Mouse (Mus musculus): Measurements from ENCODE around the gene Sccpdh. TPM values are rescaled to one million over a fixed set of nuclear protein-coding genes. Genes with fewer than 3 reads are reported as not detected.

The Sccpdh gene
- 73.1 and 74.8 TPM in 2 replicates for polyA plus RNA-seq (2015; fragmentation: Nextera tagmentation; extraction: Ambion mirVana)

DNA sequence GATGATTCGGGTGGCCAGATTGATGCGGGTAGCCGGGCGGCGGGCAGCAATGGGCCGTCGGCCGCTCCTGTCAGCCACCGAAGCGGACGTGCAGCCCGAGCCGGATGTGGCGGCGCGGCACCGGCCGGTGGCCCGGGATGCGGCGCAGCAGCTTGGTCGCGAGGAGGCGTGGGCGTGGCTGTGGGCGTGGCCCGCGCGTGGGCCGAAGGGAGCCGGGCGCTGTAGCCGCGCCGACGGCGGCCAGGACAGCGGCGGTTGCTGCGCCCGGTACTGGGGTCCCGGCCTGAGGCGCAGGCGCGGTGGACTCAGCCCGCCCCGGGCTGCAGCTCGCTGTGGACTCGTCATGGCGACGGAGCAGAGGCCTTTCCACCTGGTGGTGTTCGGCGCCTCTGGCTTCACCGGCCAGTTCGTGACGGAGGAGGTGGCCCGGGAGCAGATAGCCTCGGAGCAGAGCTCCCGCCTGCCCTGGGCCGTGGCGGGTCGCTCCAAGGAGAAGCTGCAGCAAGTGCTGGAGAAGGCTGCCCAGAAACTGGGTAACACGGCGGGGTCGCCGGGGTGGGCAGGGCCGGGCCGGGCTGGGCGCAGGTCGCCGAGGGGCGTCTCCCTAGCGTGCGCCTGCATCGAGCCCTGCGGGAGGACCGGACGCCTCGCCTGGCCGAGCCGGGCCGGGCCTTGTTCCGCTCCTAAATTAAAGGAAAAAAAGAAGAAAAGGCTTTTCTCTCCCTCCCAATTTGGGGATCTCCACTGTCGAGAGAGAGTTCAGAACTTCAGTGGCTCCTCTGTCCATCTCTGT is at the start of gene Sccpdh:
Gene Sccpdh (plus strand): TSS at position 198 of the 793 bp plus-strand sequence.
- H3K4me3 ChIP-seq (replicated peaks), result peak within 1 kb of the TSS; percentile 77
- peak; percentile 97 for ATAC-seq (replicated peaks; ENCODE audit: low FRiP score)
- peak within 1 kb of the TSS; percentile 86 for H3K27ac ChIP-seq
- WGBS, result under 1% methylated on average over 84 of the region's 84 CpGs
- no peaks in the 10 kb centered on the region for H3K27me3 ChIP-seq
- peaks cover 20% of the 10 kb centered on the region for H3K36me3 ChIP-seq
- H3K4me2 ChIP-seq, result peak within 1 kb of the TSS; percentile 80
- peaks cover 25% of the 10 kb centered on the region for H3K4me1 ChIP-seq
- H3K9ac ChIP-seq, result peak within 1 kb of the TSS; percentile 82
- no peaks in the 10 kb centered on the region for H3K9me3 ChIP-seq (replicated peaks)

DNA sequence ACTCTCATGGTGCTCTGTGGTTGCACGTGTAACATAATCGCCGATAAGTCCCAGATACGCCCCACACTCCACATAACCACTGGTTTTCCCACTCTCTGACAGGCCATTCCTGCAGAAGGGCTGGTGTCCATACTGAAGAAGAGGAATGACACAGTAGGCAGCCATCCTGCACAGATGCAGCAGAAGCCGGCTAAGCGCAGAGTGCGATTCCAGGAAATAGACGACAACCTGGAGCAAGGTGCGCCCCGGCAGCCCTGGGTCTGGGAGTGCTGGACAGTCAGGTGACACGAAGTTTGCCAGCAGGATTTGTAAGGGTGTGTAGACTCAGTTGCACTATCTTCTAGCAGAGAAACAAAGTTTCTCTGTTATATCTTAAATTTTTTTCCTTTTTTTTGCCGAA is 45.3 kb upstream of the Sccpdh start:
- WGBS, result 91% methylated on average over 12 of the region's 12 CpGs
- no peak for ATAC-seq (replicated peaks; ENCODE audit: low FRiP score)

DNA sequence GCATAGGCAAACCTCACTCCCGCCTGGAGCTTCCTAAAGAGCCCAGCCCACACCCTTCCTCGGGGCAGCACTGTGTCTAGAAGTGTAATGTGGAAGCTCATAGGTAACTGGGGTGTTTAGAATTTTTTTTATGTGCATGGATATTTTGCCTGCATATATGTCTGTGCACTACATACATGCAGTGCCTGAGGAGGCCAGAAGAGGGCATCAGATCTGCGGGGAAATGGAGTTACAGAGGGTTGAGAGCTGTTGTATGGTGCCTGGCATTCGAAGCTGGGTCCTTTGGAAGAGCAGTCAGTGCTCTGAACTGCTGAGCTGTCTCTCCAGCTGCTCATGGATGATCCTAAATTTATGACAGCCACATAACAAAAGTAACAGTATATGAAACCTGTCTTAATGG is 44.4 kb upstream of the Sccpdh start:
- H3K9me3 ChIP-seq (replicated peaks), result no peaks in the 10 kb centered on the region
- WGBS, result 62% methylated on average over 4 of the region's 4 CpGs
- ATAC-seq (replicated peaks; ENCODE audit: low FRiP score), result no peak
- H3K4me3 ChIP-seq (replicated peaks), result no peak overlapping the region
- H3K4me1 ChIP-seq, result peaks cover 4% of the 10 kb centered on the region; the same call in 1 of the 2 replicates
- H3K9ac ChIP-seq, result no peak overlapping the region
- H3K36me3 ChIP-seq, result peaks cover 23% of the 10 kb centered on the region
- no peak overlapping the region for H3K27ac ChIP-seq
- no peak overlapping the region for H3K4me2 ChIP-seq
- no peaks in the 10 kb centered on the region for H3K27me3 ChIP-seq

More for the DNA sequence above, 45.3 kb upstream of the Sccpdh start:
- peaks cover 23% of the 10 kb centered on the region for H3K36me3 ChIP-seq
- H3K4me1 ChIP-seq, result no peaks in the 10 kb centered on the region
- H3K9me3 ChIP-seq (replicated peaks), result no peaks in the 10 kb centered on the region
- no peaks in the 10 kb centered on the region for H3K27me3 ChIP-seq
- no peak overlapping the region for H3K9ac ChIP-seq
- H3K4me2 ChIP-seq, result no peak overlapping the region
- H3K4me3 ChIP-seq (replicated peaks), result no peak overlapping the region
- no peak overlapping the region for H3K27ac ChIP-seq

DNA sequence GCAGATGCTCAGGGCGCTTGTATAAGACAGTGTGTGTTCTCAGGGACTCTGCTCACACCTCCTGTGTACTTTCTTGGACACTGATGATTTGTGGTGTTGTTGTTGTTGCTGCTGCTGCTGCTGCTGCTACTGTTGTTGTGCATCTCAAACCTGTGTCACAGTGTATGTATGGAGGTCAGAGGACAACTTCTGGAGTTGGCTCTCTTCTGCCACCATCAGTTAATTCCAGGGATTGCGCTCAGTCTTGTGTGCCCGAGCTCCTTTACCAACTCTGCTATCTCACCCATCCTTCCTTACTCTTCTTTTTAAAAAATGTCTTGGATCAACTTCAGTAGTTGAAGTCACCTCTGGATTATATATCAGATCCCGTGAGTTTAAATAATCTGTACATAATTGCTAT is 43.7 kb upstream of the Sccpdh start:
- WGBS, result 62% methylated on average over 4 of the region's 4 CpGs
- H3K4me3 ChIP-seq (replicated peaks), result no peak overlapping the region
- no peak overlapping the region for H3K4me2 ChIP-seq
- H3K9me3 ChIP-seq (replicated peaks), result no peaks in the 10 kb centered on the region
- no peak overlapping the region for H3K9ac ChIP-seq
- no peak; the same call in 1 of the 2 replicates for ATAC-seq (replicated peaks; ENCODE audit: low FRiP score)
- H3K36me3 ChIP-seq, result peaks cover 23% of the 10 kb centered on the region
- H3K27me3 ChIP-seq, result no peaks in the 10 kb centered on the region
- H3K4me1 ChIP-seq, result peaks cover 4% of the 10 kb centered on the region; the same call in 1 of the 2 replicates
- no peak overlapping the region for H3K27ac ChIP-seq

DNA sequence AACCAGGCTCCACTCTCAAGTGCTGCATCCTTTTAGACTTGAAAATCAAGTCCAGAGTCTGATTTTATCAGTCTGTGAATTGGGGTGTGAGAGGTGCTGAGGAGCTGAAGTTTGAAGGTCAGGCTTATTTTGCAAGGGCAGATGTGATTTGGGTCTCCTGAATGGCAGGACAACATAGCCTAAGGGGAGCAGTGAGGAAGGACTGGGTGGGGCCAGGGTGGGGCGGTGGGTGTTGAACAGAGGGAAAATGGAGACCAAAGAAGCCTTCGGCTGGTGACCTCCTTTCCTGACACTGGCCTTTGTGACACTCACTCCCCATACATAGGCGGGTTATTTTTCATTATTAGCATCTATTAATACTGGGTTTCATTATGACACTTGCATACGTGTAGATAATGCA is 40.2 kb upstream of the Sccpdh start:
- H3K36me3 ChIP-seq, result peaks cover 23% of the 10 kb centered on the region
- H3K4me1 ChIP-seq, result peaks cover 4% of the 10 kb centered on the region; the same call in 1 of the 2 replicates
- H3K9ac ChIP-seq, result no peak overlapping the region
- H3K4me3 ChIP-seq (replicated peaks), result no peak overlapping the region
- no peaks in the 10 kb centered on the region for H3K27me3 ChIP-seq
- 91% methylated on average over 4 of the region's 4 CpGs for WGBS
- ATAC-seq (replicated peaks; ENCODE audit: low FRiP score), result no peak
- no peak overlapping the region for H3K4me2 ChIP-seq
- no peaks in the 10 kb centered on the region for H3K9me3 ChIP-seq (replicated peaks)
- no peak overlapping the region for H3K27ac ChIP-seq

DNA sequence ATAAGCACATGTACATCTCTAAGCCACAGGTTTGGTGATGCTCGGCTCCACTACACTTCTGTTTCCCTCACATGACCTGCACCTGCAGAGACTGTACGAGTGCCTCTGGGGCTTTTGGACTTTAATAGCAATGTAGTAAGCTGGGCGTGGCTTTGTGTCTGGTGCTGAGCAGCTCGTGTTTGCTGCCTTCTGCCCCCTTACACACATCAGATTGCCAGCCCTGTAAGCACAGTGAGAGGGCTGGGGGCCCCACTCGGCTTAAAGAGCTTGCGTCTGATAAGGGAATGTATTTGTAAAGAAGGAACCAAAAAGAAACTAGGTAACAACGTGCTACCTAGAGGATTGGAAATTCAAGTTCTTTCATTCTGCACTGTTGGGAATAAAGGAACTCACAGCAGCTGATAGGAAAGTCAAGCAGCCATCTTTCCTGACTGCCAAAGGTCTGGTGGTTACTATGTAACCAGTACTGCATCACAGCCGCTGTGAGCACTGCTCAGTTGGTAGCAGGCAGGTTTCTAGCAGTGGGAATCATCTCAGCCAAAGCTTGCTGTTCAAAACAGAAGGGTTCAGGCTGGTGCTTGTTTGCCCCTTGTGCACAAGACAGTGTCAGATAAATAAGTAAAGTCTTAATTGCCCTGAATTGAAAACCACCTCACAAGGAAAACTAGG is 39.4 kb upstream of the Sccpdh start:
- ATAC-seq (replicated peaks; ENCODE audit: low FRiP score), result no peak; the same call in 1 of the 2 replicates
- Histone ChIP-seq H3K9ac (no peak overlapping the region), H3K4me3 (replicated peaks) (no peak overlapping the region), H3K27ac (peak overlapping the region; percentile 45; the same call in 1 of the 2 replicates), H3K4me2 (no peak overlapping the region), H3K4me1 (peaks cover 4% of the 10 kb centered on the region; the same call in 1 of the 2 replicates), H3K36me3 (peaks cover 19% of the 10 kb centered on the region), H3K9me3 (replicated peaks) (no peaks in the 10 kb centered on the region), H3K27me3 (no peaks in the 10 kb centered on the region)
- 54% methylated on average over 8 of the region's 8 CpGs for WGBS

DNA sequence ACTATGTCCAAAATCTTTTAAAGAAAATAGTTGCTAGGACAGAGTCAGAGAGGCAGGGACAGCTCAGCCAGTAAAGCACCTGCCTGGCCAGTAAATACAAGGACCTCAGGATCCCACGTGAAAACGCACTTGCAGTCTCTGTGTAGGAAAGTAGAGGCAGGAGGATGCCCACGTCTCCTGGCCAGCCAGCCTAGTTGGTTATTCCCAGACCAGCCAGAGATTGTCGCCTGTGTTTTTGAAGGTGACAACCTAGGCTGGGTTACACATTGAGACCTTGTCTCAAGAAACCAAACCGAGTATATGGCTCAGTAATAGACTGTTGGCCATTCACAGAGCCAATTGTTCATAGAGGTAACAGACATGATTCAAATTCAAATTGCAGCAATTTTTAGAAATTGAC is 38.7 kb upstream of the Sccpdh start:
- WGBS, result 80% methylated on average over 5 of the region's 5 CpGs
- Histone ChIP-seq H3K36me3 (peaks cover 18% of the 10 kb centered on the region), H3K9me3 (replicated peaks) (no peaks in the 10 kb centered on the region), H3K4me1 (peaks cover 4% of the 10 kb centered on the region; the same call in 1 of the 2 replicates), H3K27me3 (no peaks in the 10 kb centered on the region), H3K9ac (no peak overlapping the region), H3K27ac (no peak overlapping the region), H3K4me2 (no peak overlapping the region), H3K4me3 (replicated peaks) (no peak overlapping the region)
- ATAC-seq (replicated peaks; ENCODE audit: low FRiP score), result no peak

DNA sequence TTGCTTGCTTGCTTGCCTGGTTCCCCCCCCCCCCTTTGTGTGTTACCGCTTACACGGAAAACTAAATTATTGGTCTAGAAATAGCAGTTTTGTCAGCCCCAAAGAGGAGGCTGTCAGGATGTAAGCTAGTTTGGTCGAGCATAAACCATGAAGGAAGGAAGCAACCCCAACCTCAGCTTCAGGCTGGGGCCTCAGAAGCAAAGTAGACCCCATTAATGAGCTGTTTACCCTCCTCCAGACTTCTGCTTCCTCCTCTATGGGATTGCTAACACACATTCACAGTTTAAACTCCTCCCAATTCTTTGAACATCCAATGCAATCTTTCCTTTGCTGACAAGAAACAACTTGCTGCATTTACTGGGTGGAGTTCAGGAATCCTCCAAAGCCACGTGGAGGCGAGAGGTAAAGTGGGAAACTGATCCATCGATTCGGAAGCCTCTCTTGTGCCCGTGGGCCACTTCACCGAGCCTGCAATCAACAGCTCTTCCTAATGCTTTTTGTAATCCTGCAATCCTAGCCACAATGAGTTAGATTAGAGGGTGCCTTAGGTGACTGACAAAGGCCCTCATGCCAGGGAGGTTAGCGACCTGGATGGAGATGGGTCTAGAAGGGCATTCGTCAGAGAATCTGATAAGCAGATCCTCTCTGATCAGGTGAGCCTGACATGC is 35.1 kb upstream of the Sccpdh start:
- no peak overlapping the region for H3K9ac ChIP-seq
- no peak overlapping the region for H3K27ac ChIP-seq
- no peaks in the 10 kb centered on the region for H3K9me3 ChIP-seq (replicated peaks)
- WGBS, result 78% methylated on average over 11 of the region's 11 CpGs
- no peaks in the 10 kb centered on the region for H3K27me3 ChIP-seq
- H3K4me2 ChIP-seq, result no peak overlapping the region
- H3K36me3 ChIP-seq, result no peaks in the 10 kb centered on the region
- H3K4me1 ChIP-seq, result peaks cover 4% of the 10 kb centered on the region; the same call in 1 of the 2 replicates
- ATAC-seq (replicated peaks; ENCODE audit: low FRiP score), result no peak
- no peak overlapping the region for H3K4me3 ChIP-seq (replicated peaks)

DNA sequence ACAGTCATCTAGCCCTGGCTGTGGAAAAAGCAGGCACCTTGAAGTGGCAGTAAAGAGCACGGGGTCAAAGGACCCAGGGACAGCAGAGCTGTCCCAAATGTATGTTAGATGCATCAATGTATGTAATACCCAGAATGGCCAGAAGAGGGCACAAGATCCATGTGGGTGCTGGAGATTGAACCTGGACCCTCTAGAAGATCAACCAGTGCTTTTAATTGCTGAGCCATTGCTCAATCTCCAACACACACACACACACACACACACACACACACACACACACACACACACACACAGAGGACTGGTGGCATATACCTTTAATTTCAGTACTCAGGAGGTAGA is 34.6 kb upstream of the Sccpdh start:
- no peak overlapping the region for H3K27ac ChIP-seq
- no peak overlapping the region for H3K4me2 ChIP-seq
- no peak overlapping the region for H3K9ac ChIP-seq
- peaks cover 1% of the 10 kb centered on the region; the same call in 1 of the 2 replicates for H3K4me1 ChIP-seq
- no peaks in the 10 kb centered on the region for H3K9me3 ChIP-seq (replicated peaks)
- no peaks in the 10 kb centered on the region for H3K27me3 ChIP-seq
- WGBS, result 26% methylated on average over 1 of the region's 1 CpGs
- H3K4me3 ChIP-seq (replicated peaks), result no peak overlapping the region
- ATAC-seq (replicated peaks; ENCODE audit: low FRiP score), result no peak
- H3K36me3 ChIP-seq, result no peaks in the 10 kb centered on the region

DNA sequence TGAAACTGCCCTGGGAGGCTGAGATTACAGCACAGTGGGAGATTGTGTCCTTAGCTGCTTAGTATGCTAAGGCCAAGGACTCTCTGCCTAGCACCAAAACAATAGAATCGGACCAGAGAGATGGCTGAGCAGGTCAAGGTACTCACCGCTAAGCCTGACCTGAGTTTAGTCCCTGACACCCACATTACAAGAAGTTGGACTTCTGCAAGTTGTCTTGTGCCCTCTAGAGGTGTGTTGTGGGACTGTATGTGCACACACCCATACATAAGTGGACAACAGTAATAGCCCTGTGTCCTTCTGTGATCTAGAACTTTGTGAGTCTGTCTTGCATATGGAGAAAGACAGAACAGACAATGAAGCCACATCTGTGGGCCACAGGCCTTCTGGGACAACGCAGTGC is 33.9 kb upstream of the Sccpdh start:
- ATAC-seq (replicated peaks; ENCODE audit: low FRiP score), result no peak
- Histone ChIP-seq H3K4me1 (no peaks in the 10 kb centered on the region), H3K9me3 (replicated peaks) (no peaks in the 10 kb centered on the region), H3K27ac (no peak overlapping the region), H3K9ac (no peak overlapping the region), H3K36me3 (no peaks in the 10 kb centered on the region), H3K4me3 (replicated peaks) (no peak overlapping the region), H3K4me2 (no peak overlapping the region), H3K27me3 (no peaks in the 10 kb centered on the region)
- 89% methylated on average over 3 of the region's 3 CpGs for WGBS

DNA sequence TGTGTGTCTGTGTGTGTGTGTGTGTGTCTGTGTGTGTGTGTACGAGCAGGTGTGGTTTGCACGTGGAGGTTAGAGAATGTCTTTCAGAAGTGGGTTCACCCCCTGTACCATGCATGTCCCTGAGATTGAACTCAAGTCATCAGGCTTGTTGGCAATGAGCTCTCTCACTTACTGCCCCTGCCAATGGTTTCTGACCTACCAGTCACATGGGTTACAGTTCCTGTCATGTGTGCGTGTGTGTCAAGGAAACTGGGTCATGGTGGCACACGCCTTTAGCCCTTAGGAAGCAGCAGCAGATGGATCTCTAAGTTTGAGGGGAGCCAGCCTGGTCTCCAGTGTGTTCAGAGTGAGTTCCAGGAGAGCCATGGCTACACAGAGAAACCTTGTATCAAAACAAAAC is 25.3 kb upstream of the Sccpdh start:
- ATAC-seq (replicated peaks; ENCODE audit: low FRiP score), result no peak

DNA sequence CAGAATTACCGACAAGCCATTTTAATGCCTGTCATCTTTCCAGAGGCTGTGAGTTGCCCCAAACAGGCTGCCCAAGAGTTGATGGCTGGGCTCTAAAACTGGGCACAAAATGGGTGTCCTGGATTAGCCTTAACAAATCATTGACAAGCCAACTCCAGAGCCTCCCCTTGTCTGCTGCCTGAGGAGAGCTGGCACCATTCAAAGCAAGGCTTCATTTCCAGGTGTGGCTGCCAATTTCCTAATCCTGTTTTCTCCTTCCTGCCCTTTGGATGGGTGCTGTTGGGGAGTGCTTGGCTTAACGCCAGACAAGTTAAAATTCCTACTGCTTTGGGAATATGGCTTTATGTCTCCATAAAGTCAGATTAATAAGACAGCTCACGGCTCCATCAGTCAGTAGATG is 23.9 kb upstream of the Sccpdh start:
- no peaks in the 10 kb centered on the region for H3K36me3 ChIP-seq
- H3K4me1 ChIP-seq, result peaks cover 5% of the 10 kb centered on the region; the same call in 1 of the 2 replicates
- WGBS, result 64% methylated on average over 3 of the region's 3 CpGs
- no peak overlapping the region for H3K9ac ChIP-seq
- no peak for ATAC-seq (replicated peaks; ENCODE audit: low FRiP score)
- H3K9me3 ChIP-seq (replicated peaks), result no peaks in the 10 kb centered on the region
- no peak overlapping the region for H3K4me3 ChIP-seq (replicated peaks)
- no peak overlapping the region for H3K27ac ChIP-seq
- no peaks in the 10 kb centered on the region for H3K27me3 ChIP-seq
- no peak overlapping the region for H3K4me2 ChIP-seq

More for the DNA sequence above, 25.3 kb upstream of the Sccpdh start:
- H3K27ac ChIP-seq, result no peak overlapping the region
- no peak overlapping the region for H3K9ac ChIP-seq
- H3K4me3 ChIP-seq (replicated peaks), result no peak overlapping the region
- H3K36me3 ChIP-seq, result no peaks in the 10 kb centered on the region
- H3K4me2 ChIP-seq, result no peak overlapping the region
- peaks cover 5% of the 10 kb centered on the region; the same call in 1 of the 2 replicates for H3K4me1 ChIP-seq
- H3K9me3 ChIP-seq (replicated peaks), result no peaks in the 10 kb centered on the region
- no peaks in the 10 kb centered on the region for H3K27me3 ChIP-seq
- WGBS, result 87% methylated on average over 4 of the region's 4 CpGs

All from kidney, embryonic 15.5 days (tissue).